Mouse (Mus musculus): ENCODE results near the gene Cnih3. TPM values are rescaled to one million over a fixed set of nuclear protein-coding genes. Genes with fewer than 3 reads are reported as not detected.

Gene Cnih3
- polyA plus RNA-seq, 2 experiments = 0.58 to 0.64 TPM

- WGBS = 67% methylated on average over 4 of the region's 4 CpGs
- H3K4me2 ChIP-seq (replicated peaks; ENCODE audit: low read depth, low read length, severe bottlenecking) = no peak overlapping the region
- H3K4me1 ChIP-seq (ENCODE audit: control insufficient read depth, insufficient read depth, low read length) = peaks cover 20% of the 10 kb centered on the region
- no peak overlapping the region for H3K27ac ChIP-seq (replicated peaks; ENCODE audit: low read depth, low read length)
- H3K9me3 ChIP-seq (ENCODE audit: control insufficient read depth, low read length) = no peaks in the 10 kb centered on the region
- no peak for TF ChIP-seq POLR2A (IDR thresholded peaks at IDR 0.05; ENCODE audit: borderline replicate concordance, extremely low read depth, insufficient read depth, insufficient read length)
- H3K27me3 ChIP-seq (ENCODE audit: control insufficient read depth, insufficient read depth, low read length) = no peaks in the 10 kb centered on the region
- H3K9ac ChIP-seq (ENCODE audit: low read depth, low read length, severe bottlenecking) = no peak overlapping the region
- no peak overlapping the region for H3K4me3 ChIP-seq (replicated peaks; ENCODE audit: low read length)
- DNase-seq (ENCODE audit: low spot score) (no peak), ATAC-seq (ENCODE audit: low FRiP score, low read depth) (no peak)
- no peaks in the 10 kb centered on the region for H3K36me3 ChIP-seq (ENCODE audit: control insufficient read depth, insufficient read depth, low read length)
Measured at GRCm38 (mm10) chr1:181447576-181447975, 95.1 kb downstream of the Cnih3 start.

- no peak for TF ChIP-seq POLR2A (IDR thresholded peaks at IDR 0.05; ENCODE audit: borderline replicate concordance, extremely low read depth, insufficient read depth, insufficient read length)
- Histone ChIP-seq H3K27me3 (ENCODE audit: control insufficient read depth, insufficient read depth, low read length) (no peaks in the 10 kb centered on the region), H3K27ac (replicated peaks; ENCODE audit: low read depth, low read length) (no peak overlapping the region), H3K4me2 (replicated peaks; ENCODE audit: low read depth, low read length, severe bottlenecking) (no peak overlapping the region), H3K4me1 (ENCODE audit: control insufficient read depth, insufficient read depth, low read length) (peaks cover 20% of the 10 kb centered on the region), H3K9ac (ENCODE audit: low read depth, low read length, severe bottlenecking) (no peak overlapping the region), H3K4me3 (replicated peaks; ENCODE audit: low read length) (no peak overlapping the region), H3K9me3 (ENCODE audit: control insufficient read depth, low read length) (no peaks in the 10 kb centered on the region), H3K36me3 (ENCODE audit: control insufficient read depth, insufficient read depth, low read length) (no peaks in the 10 kb centered on the region)
- no peak for DNase-seq (ENCODE audit: low spot score)
- no peak for ATAC-seq (ENCODE audit: low FRiP score, low read depth)
- whole genome bisulfite sequencing = 87% methylated on average over 7 of the region's 7 CpGs
Measured at GRCm38 (mm10) chr1:181448041-181448440, 95.6 kb downstream of the Cnih3 start.

GRCm38 (mm10) chr1:181453106-181453505, 100.7 kb downstream of the Cnih3 start:
- DNase-seq (ENCODE audit: low spot score) = no peak

GRCm38 (mm10) chr1:181456911-181457310, 104.5 kb downstream of the Cnih3 start:
- WGBS = 73% methylated on average over 7 of the region's 7 CpGs
- no peak overlapping the region for H3K9ac ChIP-seq (ENCODE audit: low read depth, low read length, severe bottlenecking)
- no peak overlapping the region for H3K4me3 ChIP-seq (replicated peaks; ENCODE audit: low read length)
- H3K36me3 ChIP-seq (ENCODE audit: control insufficient read depth, insufficient read depth, low read length) = no peaks in the 10 kb centered on the region
- no peak overlapping the region for H3K4me2 ChIP-seq (replicated peaks; ENCODE audit: low read depth, low read length, severe bottlenecking)
- ATAC-seq (ENCODE audit: low FRiP score, low read depth) (no peak), DNase-seq (ENCODE audit: low spot score) (no peak)
- no peaks in the 10 kb centered on the region for H3K9me3 ChIP-seq (ENCODE audit: control insufficient read depth, low read length)
- H3K27ac ChIP-seq (replicated peaks; ENCODE audit: low read depth, low read length) = no peak overlapping the region
- peaks cover 19% of the 10 kb centered on the region for H3K4me1 ChIP-seq (ENCODE audit: control insufficient read depth, insufficient read depth, low read length)
- no peaks in the 10 kb centered on the region for H3K27me3 ChIP-seq (ENCODE audit: control insufficient read depth, insufficient read depth, low read length)
- TF ChIP-seq POLR2A (IDR thresholded peaks at IDR 0.05; ENCODE audit: borderline replicate concordance, extremely low read depth, insufficient read depth, insufficient read length) = no peak

More at GRCm38 (mm10) chr1:181453106-181453505, 100.7 kb downstream of the Cnih3 start:
- H3K4me2 ChIP-seq (replicated peaks; ENCODE audit: low read depth, low read length, severe bottlenecking) = no peak overlapping the region
- no peak overlapping the region for H3K9ac ChIP-seq (ENCODE audit: low read depth, low read length, severe bottlenecking)
- H3K27ac ChIP-seq (replicated peaks; ENCODE audit: low read depth, low read length) = no peak overlapping the region
- no peaks in the 10 kb centered on the region for H3K36me3 ChIP-seq (ENCODE audit: control insufficient read depth, insufficient read depth, low read length)
- no peaks in the 10 kb centered on the region for H3K27me3 ChIP-seq (ENCODE audit: control insufficient read depth, insufficient read depth, low read length)
- TF ChIP-seq POLR2A (IDR thresholded peaks at IDR 0.05; ENCODE audit: borderline replicate concordance, extremely low read depth, insufficient read depth, insufficient read length) = no peak
- H3K9me3 ChIP-seq (ENCODE audit: control insufficient read depth, low read length) = no peaks in the 10 kb centered on the region
- no peak for ATAC-seq (ENCODE audit: low FRiP score, low read depth)
- H3K4me1 ChIP-seq (ENCODE audit: control insufficient read depth, insufficient read depth, low read length) = no peaks in the 10 kb centered on the region
- 79% methylated on average over 6 of the region's 6 CpGs for WGBS
- no peak overlapping the region for H3K4me3 ChIP-seq (replicated peaks; ENCODE audit: low read length)

- Histone ChIP-seq H3K27ac (replicated peaks; ENCODE audit: low read depth, low read length) (no peak overlapping the region), H3K9ac (ENCODE audit: low read depth, low read length, severe bottlenecking) (no peak overlapping the region), H3K27me3 (ENCODE audit: control insufficient read depth, insufficient read depth, low read length) (no peaks in the 10 kb centered on the region), H3K4me2 (replicated peaks; ENCODE audit: low read depth, low read length, severe bottlenecking) (no peak overlapping the region), H3K4me1 (ENCODE audit: control insufficient read depth, insufficient read depth, low read length) (peaks cover 21% of the 10 kb centered on the region), H3K36me3 (ENCODE audit: control insufficient read depth, insufficient read depth, low read length) (no peaks in the 10 kb centered on the region), H3K9me3 (ENCODE audit: control insufficient read depth, low read length) (no peaks in the 10 kb centered on the region), H3K4me3 (replicated peaks; ENCODE audit: low read length) (no peak overlapping the region)
- no peak for ATAC-seq (ENCODE audit: low FRiP score, low read depth)
- no peak for TF ChIP-seq POLR2A (IDR thresholded peaks at IDR 0.05; ENCODE audit: borderline replicate concordance, extremely low read depth, insufficient read depth, insufficient read length)
- DNase-seq (ENCODE audit: low spot score) = no peak
- 71% methylated on average over 7 of the region's 7 CpGs for WGBS
Measured at GRCm38 (mm10) chr1:181459431-181460105, 107.1 kb downstream of the Cnih3 start.

Data from limb, embryonic 14.5 days (tissue).